Mouse (Mus musculus): ENCODE data around the gene Sgf29. TPM values are rescaled to one million over a fixed set of nuclear protein-coding genes. Genes with fewer than 3 reads are reported as not detected.

The Sgf29 gene
- polyA plus RNA-seq, 1 experiment from 2014 or later = 42.4 TPM

- H3K4me3 ChIP-seq = no peak overlapping the region
- no peak overlapping the region for H3K9ac ChIP-seq
- no peak for ATAC-seq
- WGBS (ENCODE audit: insufficient replicate concordance) = 70% methylated on average over 4 of the region's 4 CpGs
- H3K4me2 ChIP-seq = no peak overlapping the region
- H3K27me3 ChIP-seq (replicated peaks) = no peaks in the 10 kb centered on the region
- no peaks in the 10 kb centered on the region for H3K4me1 ChIP-seq
- H3K36me3 ChIP-seq = no peaks in the 10 kb centered on the region
- H3K27ac ChIP-seq = no peak overlapping the region
- no peaks in the 10 kb centered on the region for H3K9me3 ChIP-seq (replicated peaks)
Observed at GRCm38 (mm10) chr7:126715679-126716078, 66.6 kb downstream of the Sgf29 start.

- no peak overlapping the region for H3K27ac ChIP-seq
Observed at GRCm38 (mm10) chr7:126717566-126717965, 68.5 kb downstream of the Sgf29 start.

GRCm38 (mm10) chr7:126718787-126719337 lies 69.8 kb downstream of the Sgf29 start:
- 86% methylated on average over 5 of the region's 5 CpGs for WGBS (ENCODE audit: insufficient replicate concordance)
- no peak overlapping the region for H3K9ac ChIP-seq
- ATAC-seq = no peak
- no peaks in the 10 kb centered on the region for H3K27me3 ChIP-seq (replicated peaks)
- H3K4me3 ChIP-seq = no peak overlapping the region
- H3K27ac ChIP-seq = no peak overlapping the region
- no peaks in the 10 kb centered on the region for H3K4me1 ChIP-seq
- no peak overlapping the region for H3K4me2 ChIP-seq
- peaks cover 7% of the 10 kb centered on the region; the same call in 1 of the 2 replicates for H3K9me3 ChIP-seq (replicated peaks)
- no peaks in the 10 kb centered on the region for H3K36me3 ChIP-seq

More at GRCm38 (mm10) chr7:126717566-126717965, 68.5 kb downstream of the Sgf29 start:
- ATAC-seq = no peak
- Histone ChIP-seq H3K36me3 (no peaks in the 10 kb centered on the region), H3K4me1 (no peaks in the 10 kb centered on the region), H3K9me3 (replicated peaks) (peaks cover 7% of the 10 kb centered on the region; the same call in 1 of the 2 replicates), H3K27me3 (replicated peaks) (no peaks in the 10 kb centered on the region), H3K4me3 (no peak overlapping the region), H3K4me2 (no peak overlapping the region), H3K9ac (no peak overlapping the region)
- 66% methylated on average over 3 of the region's 3 CpGs for WGBS (ENCODE audit: insufficient replicate concordance)

GRCm38 (mm10) chr7:126721635-126722034 lies 72.5 kb downstream of the Sgf29 start:
- Histone ChIP-seq H3K27ac (no peak overlapping the region), H3K36me3 (no peaks in the 10 kb centered on the region), H3K9me3 (replicated peaks) (peaks cover 7% of the 10 kb centered on the region; the same call in 1 of the 2 replicates), H3K9ac (no peak overlapping the region), H3K4me2 (no peak overlapping the region), H3K4me1 (no peaks in the 10 kb centered on the region), H3K27me3 (replicated peaks) (no peaks in the 10 kb centered on the region), H3K4me3 (no peak overlapping the region)
- no peak for ATAC-seq
- 77% methylated on average over 13 of the region's 13 CpGs for WGBS (ENCODE audit: insufficient replicate concordance)

Other genes with a start within 250 kb of the Sgf29 start
- gene Cd19, start 234.4 kb upstream of the Sgf29 start, polyA plus RNA-seq (2016; fragmentation: Nextera tagmentation; extraction: Ambion mirVana) = 0.08 TPM in 1 of 2 replicates, not detected in the other
- gene Rabep2, start 220.6 kb upstream of the Sgf29 start, polyA plus RNA-seq (2016; fragmentation: Nextera tagmentation; extraction: Ambion mirVana) = 9.6 and 10.2 TPM in 2 replicates
- gene Atp2a1, start 186.2 kb upstream of the Sgf29 start, polyA plus RNA-seq (2016; fragmentation: Nextera tagmentation; extraction: Ambion mirVana) = 0.17 and 1.5 TPM in 2 replicates
- gene Sh2b1, start 173.9 kb upstream of the Sgf29 start, polyA plus RNA-seq (2016; fragmentation: Nextera tagmentation; extraction: Ambion mirVana) = 17.0 and 17.5 TPM in 2 replicates
- 120 and 129 TPM in 2 replicates for gene Tufm, start 161.9 kb upstream of the Sgf29 start, polyA plus RNA-seq (2016; fragmentation: Nextera tagmentation; extraction: Ambion mirVana)
- gene Atxn2l, start 145.9 kb upstream of the Sgf29 start, polyA plus RNA-seq (2016; fragmentation: Nextera tagmentation; extraction: Ambion mirVana) = 48.7 and 49.4 TPM in 2 replicates
- 157 and 164 TPM in 2 replicates for gene Eif3c, start 82.9 kb upstream of the Sgf29 start, polyA plus RNA-seq (2016; fragmentation: Nextera tagmentation; extraction: Ambion mirVana)
- 0.77 and 1.1 TPM in 2 replicates for gene Apobr, start 64.4 kb upstream of the Sgf29 start, polyA plus RNA-seq (2016; fragmentation: Nextera tagmentation; extraction: Ambion mirVana)
- gene Cln3, start 63.5 kb upstream of the Sgf29 start, polyA plus RNA-seq (2016; fragmentation: Nextera tagmentation; extraction: Ambion mirVana) = 12.5 TPM in 2 replicates
- gene Il27, start 54.4 kb upstream of the Sgf29 start, polyA plus RNA-seq (2016; fragmentation: Nextera tagmentation; extraction: Ambion mirVana) = not detected in 2 replicates
- 3.2 and 3.7 TPM in 2 replicates for gene Nupr1, start 18.4 kb upstream of the Sgf29 start, polyA plus RNA-seq (2016; fragmentation: Nextera tagmentation; extraction: Ambion mirVana)
- 0.24 and 0.50 TPM in 2 replicates for gene Sult1a1, start 27.1 kb downstream of the Sgf29 start, polyA plus RNA-seq (2016; fragmentation: Nextera tagmentation; extraction: Ambion mirVana)
- gene Bola2, start 46.1 kb downstream of the Sgf29 start, polyA plus RNA-seq (2016; fragmentation: Nextera tagmentation; extraction: Ambion mirVana) = 134 and 153 TPM in 2 replicates
- 4.5 and 5.1 TPM in 2 replicates for gene Slx1b, start 46.5 kb downstream of the Sgf29 start, polyA plus RNA-seq (2016; fragmentation: Nextera tagmentation; extraction: Ambion mirVana)
- gene Coro1a, start 58.5 kb downstream of the Sgf29 start, polyA plus RNA-seq (2016; fragmentation: Nextera tagmentation; extraction: Ambion mirVana) = 77.9 and 86.6 TPM in 2 replicates
- 23.7 and 25.0 TPM in 2 replicates for gene Mapk3, start 110.3 kb downstream of the Sgf29 start, polyA plus RNA-seq (2016; fragmentation: Nextera tagmentation; extraction: Ambion mirVana)
- gene Gdpd3, start 117.0 kb downstream of the Sgf29 start, polyA plus RNA-seq (2016; fragmentation: Nextera tagmentation; extraction: Ambion mirVana) = 0.54 and 0.78 TPM in 2 replicates
- 77.2 and 78.5 TPM in 2 replicates for gene Ypel3, start 127.6 kb downstream of the Sgf29 start, polyA plus RNA-seq (2016; fragmentation: Nextera tagmentation; extraction: Ambion mirVana)
- gene Tbx6, start 132.2 kb downstream of the Sgf29 start, polyA plus RNA-seq (2016; fragmentation: Nextera tagmentation; extraction: Ambion mirVana) = 0.33 and 0.50 TPM in 2 replicates
- gene Ppp4c, start 143.2 kb downstream of the Sgf29 start, polyA plus RNA-seq (2016; fragmentation: Nextera tagmentation; extraction: Ambion mirVana) = 191 and 205 TPM in 2 replicates
- gene Fam57b, start 148.4 kb downstream of the Sgf29 start, polyA plus RNA-seq (2016; fragmentation: Nextera tagmentation; extraction: Ambion mirVana) = not detected in 2 replicates
- not detected in 2 replicates for gene 4930451I11Rik, start 182.3 kb downstream of the Sgf29 start, polyA plus RNA-seq (2016; fragmentation: Nextera tagmentation; extraction: Ambion mirVana)
- 0.15 and 0.24 TPM in 2 replicates for gene Doc2a, start 198.1 kb downstream of the Sgf29 start, polyA plus RNA-seq (2016; fragmentation: Nextera tagmentation; extraction: Ambion mirVana)
- 20.3 and 22.0 TPM in 2 replicates for gene Hirip3, start 212.7 kb downstream of the Sgf29 start, polyA plus RNA-seq (2016; fragmentation: Nextera tagmentation; extraction: Ambion mirVana)
- 70.5 and 73.0 TPM in 2 replicates for gene Ino80e, start 213.1 kb downstream of the Sgf29 start, polyA plus RNA-seq (2016; fragmentation: Nextera tagmentation; extraction: Ambion mirVana)
- 20.1 and 20.6 TPM in 2 replicates for gene Taok2, start 235.4 kb downstream of the Sgf29 start, polyA plus RNA-seq (2016; fragmentation: Nextera tagmentation; extraction: Ambion mirVana)